Mouse (Mus musculus): ENCODE data around the gene Ifitm3.

The Ifitm3 gene

GRCm38 (mm10) chr7:140962733-140963132 lies 47.8 kb downstream of the Ifitm3 start:
- DNase-seq (ENCODE audit: low read depth, low spot score): peak; percentile 57

GRCm38 (mm10) chr7:140961416-140961815 lies 49.2 kb downstream of the Ifitm3 start:
- DNase-seq (ENCODE audit: low read depth, low spot score): no peak

GRCm38 (mm10) chr7:140960026-140960425 lies 50.5 kb downstream of the Ifitm3 start:
- DNase-seq (ENCODE audit: low read depth, low spot score): peak; percentile 71
